Mouse (Mus musculus) stomach, embryonic 15.5 days (tissue): Measurements from ENCODE around the gene Zer1. TPM values are rescaled to one million over a fixed set of nuclear protein-coding genes. Genes with fewer than 3 reads are reported as not detected.
"Not testable (repeated sequence)": the region's sequence is repeated elsewhere in the genome, so short reads cannot be mapped to it uniquely, and the experiment has no call there.

Source experiments
- ATAC-seq: fragments of 200-750 bp; cut with Nextera tagmentation; 2 replicates; pipeline ENCODE4 v1.8.0; 2017; ENCODE audit warnings: low read depth, moderate number of reproducible peaks, moderate TSS enrichment; ENCODE audit not compliant: insufficient read depth, low FRiP score
- H3K27ac ChIP-seq: fragments of 300-500 bp; sonication (generic); 2 replicates; pipeline ENCODE4 v1.5.1; 2015; ENCODE audit warnings: mild to moderate bottlenecking, inconsistent platforms
- H3K27me3 ChIP-seq: fragments of 300-500 bp; sonication (generic); replicated peaks from 2 replicates; pipeline ENCODE4 v1.6.1; 2015; ENCODE audit warnings: inconsistent platforms
- H3K36me3 ChIP-seq: fragments of 300-500 bp; sonication (generic); 2 replicates; pipeline ENCODE4 v1.6.1; 2015; ENCODE audit warnings: inconsistent platforms
- H3K4me1 ChIP-seq: fragments of 300-500 bp; sonication (generic); 2 replicates; pipeline ENCODE4 v1.6.1; 2015; ENCODE audit warnings: inconsistent platforms
- H3K4me2 ChIP-seq: fragments of 300-500 bp; sonication (generic); 2 replicates; pipeline ENCODE4 v1.6.1; 2015; ENCODE audit warnings: mild to moderate bottlenecking, inconsistent platforms
- H3K4me3 ChIP-seq: fragments of 300-500 bp; sonication (generic); replicated peaks from 2 replicates; pipeline ENCODE4 v1.5.1; 2015; ENCODE audit warnings: inconsistent platforms
- H3K9ac ChIP-seq: fragments of 300-500 bp; sonication (generic); 2 replicates; pipeline ENCODE4 v1.6.1; 2015; ENCODE audit warnings: inconsistent platforms
- H3K9me3 ChIP-seq: fragments of 300-500 bp; sonication (generic); 2 replicates; pipeline ENCODE4 v1.6.1; 2016; ENCODE audit warnings: inconsistent platforms
- whole genome bisulfite sequencing: fragments of 180-500 bp; shearing (Covaris S2); methylation state at CpG from one replicate; pipeline ENCODE4 v1.1.7; 2015; 5-methylcytosine and 5-hydroxymethylcytosine counted together
- polyA plus RNA-seq: library from polyadenylated mRNA; unstranded; fragments of >200 nt; fragmentation: Nextera tagmentation; extraction: Ambion mirVana; gene quantifications from 2 replicates; pipeline ENCODE4 v1.2.1, GENCODE M21; 2015

Zer1 gene
- polyA plus RNA-seq, result 7.0 and 7.1 TPM in 2 replicates

- Histone ChIP-seq H3K4me3 (peak within 1 kb of the TSS; percentile 81), H3K36me3 (no peaks in the 10 kb centered on the region), H3K27ac (peak within 1 kb of the TSS; percentile 92), H3K4me1 (peaks cover 7% of the 10 kb centered on the region), H3K27me3 (no peaks in the 10 kb centered on the region), H3K9me3 (no peaks in the 10 kb centered on the region), H3K4me2 (peak within 1 kb of the TSS; percentile 67), H3K9ac (peak within 1 kb of the TSS; percentile 91)
- 9% methylated on average over 31 of the region's 31 CpGs for WGBS
- ATAC-seq, result peak; percentile 98
Measured at GRCm38 (mm10) chr2:30124472-30125274, at the start of gene Zer1. Gene Zer1 (minus strand): TSS chr2:30124585.

GRCm38 (mm10) chr2:30173541-30174240 is 49.3 kb upstream of the Zer1 start:
- no peak overlapping the region for H3K4me2 ChIP-seq
- 94% methylated on average over 20 of the region's 20 CpGs for WGBS
- no peak for ATAC-seq
- H3K27me3 ChIP-seq, result no peaks in the 10 kb centered on the region
- no peak overlapping the region for H3K4me3 ChIP-seq
- H3K36me3 ChIP-seq, result peaks cover 40% of the 10 kb centered on the region
- no peaks in the 10 kb centered on the region for H3K9me3 ChIP-seq
- peaks cover 20% of the 10 kb centered on the region for H3K4me1 ChIP-seq
- no peak overlapping the region for H3K27ac ChIP-seq
- no peak overlapping the region for H3K9ac ChIP-seq

GRCm38 (mm10) chr2:30171997-30172382 is 47.6 kb upstream of the Zer1 start:
- ATAC-seq, result 0 out of 2 replicates have a peak, but pooled peaks have one; percentile 3
- peak overlapping the region; percentile 50 for H3K9ac ChIP-seq
- H3K27me3 ChIP-seq, result no peaks in the 10 kb centered on the region
- H3K9me3 ChIP-seq, result no peaks in the 10 kb centered on the region
- H3K4me3 ChIP-seq, result peak overlapping the region; percentile 68
- peaks cover 40% of the 10 kb centered on the region for H3K36me3 ChIP-seq
- H3K4me2 ChIP-seq, result peak overlapping the region; percentile 94
- 1% methylated on average over 19 of the region's 19 CpGs for WGBS
- H3K27ac ChIP-seq, result peak overlapping the region; percentile 84
- H3K4me1 ChIP-seq, result peaks cover 11% of the 10 kb centered on the region

GRCm38 (mm10) chr2:30171371-30171996 is 47.1 kb upstream of the Zer1 start, which contains the start of gene Endog:
Gene Endog (plus strand): TSS chr2:30171493.
- H3K27me3 ChIP-seq, result no peaks in the 10 kb centered on the region
- peak; percentile 93 for ATAC-seq
- H3K9me3 ChIP-seq, result peaks cover 4% of the 10 kb centered on the region; the same call in 1 of the 2 replicates
- H3K36me3 ChIP-seq, result peaks cover 35% of the 10 kb centered on the region
- H3K9ac ChIP-seq, result peak within 1 kb of the TSS; percentile 50
- peak within 1 kb of the TSS; percentile 68 for H3K4me3 ChIP-seq
- H3K4me1 ChIP-seq, result peaks cover 10% of the 10 kb centered on the region
- WGBS, result under 1% methylated on average over 75 of the region's 75 CpGs
- peak within 1 kb of the TSS; percentile 84 for H3K27ac ChIP-seq
- H3K4me2 ChIP-seq, result peak within 1 kb of the TSS; percentile 94

- Histone ChIP-seq H3K27me3 (no peaks in the 10 kb centered on the region), H3K4me2 (no peak overlapping the region), H3K27ac (no peak overlapping the region), H3K9me3 (peaks cover 5% of the 10 kb centered on the region; the same call in 1 of the 2 replicates), H3K9ac (no peak overlapping the region), H3K36me3 (no peaks in the 10 kb centered on the region), H3K4me3 (no peak overlapping the region), H3K4me1 (0 out of 2 replicates have a peak, but pooled peaks cover 3% of the 10 kb centered on the region)
- WGBS, result 58% methylated on average over 4 of the region's 4 CpGs
- ATAC-seq, result no peak
Measured at GRCm38 (mm10) chr2:30166677-30167076, 42.3 kb upstream of the Zer1 start.

GRCm38 (mm10) chr2:30164340-30164932 is 40.1 kb upstream of the Zer1 start:
- no peak for ATAC-seq
- no peak overlapping the region for H3K27ac ChIP-seq
- H3K36me3 ChIP-seq, result no peaks in the 10 kb centered on the region
- peaks cover 5% of the 10 kb centered on the region; the same call in 1 of the 2 replicates for H3K9me3 ChIP-seq
- H3K4me2 ChIP-seq, result no peak overlapping the region
- H3K4me1 ChIP-seq, result no peaks in the 10 kb centered on the region
- no peak overlapping the region for H3K9ac ChIP-seq
- 53% methylated on average over 9 of the region's 9 CpGs for WGBS
- H3K27me3 ChIP-seq, result no peaks in the 10 kb centered on the region
- H3K4me3 ChIP-seq, result no peak overlapping the region

GRCm38 (mm10) chr2:30161809-30162208 is 37.4 kb upstream of the Zer1 start:
- no peaks in the 10 kb centered on the region for H3K36me3 ChIP-seq
- no peaks in the 10 kb centered on the region for H3K4me1 ChIP-seq
- no peaks in the 10 kb centered on the region for H3K27me3 ChIP-seq
- H3K9ac ChIP-seq, result no peak overlapping the region
- H3K4me2 ChIP-seq, result no peak overlapping the region
- no peak overlapping the region for H3K27ac ChIP-seq
- H3K4me3 ChIP-seq, result no peak overlapping the region
- H3K9me3 ChIP-seq, result peaks cover 4% of the 10 kb centered on the region; the same call in 1 of the 2 replicates
- no peak for ATAC-seq

GRCm38 (mm10) chr2:30159871-30160270 is 35.5 kb upstream of the Zer1 start:
- 80% methylated on average over 9 of the region's 10 CpGs for WGBS
- H3K27me3 ChIP-seq, ATAC-seq, H3K9me3 ChIP-seq, H3K4me1 ChIP-seq, H3K27ac ChIP-seq, H3K36me3 ChIP-seq, H3K4me3 ChIP-seq, H3K4me2 ChIP-seq, H3K9ac ChIP-seq: not testable (repeated sequence)

GRCm38 (mm10) chr2:30152616-30153015 is 28.2 kb upstream of the Zer1 start:
- no peaks in the 10 kb centered on the region for H3K9me3 ChIP-seq
- no peak overlapping the region for H3K27ac ChIP-seq
- no peak overlapping the region for H3K9ac ChIP-seq
- no peak overlapping the region for H3K4me2 ChIP-seq
- ATAC-seq, result no peak
- no peaks in the 10 kb centered on the region for H3K27me3 ChIP-seq
- H3K4me3 ChIP-seq, result no peak overlapping the region
- H3K36me3 ChIP-seq, result peaks cover 29% of the 10 kb centered on the region
- 79% methylated on average over 8 of the region's 8 CpGs for WGBS
- no peaks in the 10 kb centered on the region for H3K4me1 ChIP-seq

GRCm38 (mm10) chr2:30151840-30152239 is 27.5 kb upstream of the Zer1 start:
- H3K36me3 ChIP-seq, result peaks cover 37% of the 10 kb centered on the region
- no peaks in the 10 kb centered on the region for H3K27me3 ChIP-seq
- H3K9ac ChIP-seq, result no peak overlapping the region
- 85% methylated on average over 11 of the region's 11 CpGs for WGBS
- no peak overlapping the region for H3K27ac ChIP-seq
- no peaks in the 10 kb centered on the region for H3K4me1 ChIP-seq
- H3K4me3 ChIP-seq, result no peak overlapping the region
- no peak for ATAC-seq
- no peaks in the 10 kb centered on the region for H3K9me3 ChIP-seq
- no peak overlapping the region for H3K4me2 ChIP-seq

GRCm38 (mm10) chr2:30147466-30147865 is 23.1 kb upstream of the Zer1 start:
- ATAC-seq, result no peak

More at GRCm38 (mm10) chr2:30147466-30147865, 23.1 kb upstream of the Zer1 start:
- H3K4me1 ChIP-seq, result no peaks in the 10 kb centered on the region
- peaks cover 56% of the 10 kb centered on the region for H3K36me3 ChIP-seq
- H3K4me2 ChIP-seq, result no peak overlapping the region
- H3K27ac ChIP-seq, result no peak overlapping the region
- no peak overlapping the region for H3K9ac ChIP-seq
- no peak overlapping the region for H3K4me3 ChIP-seq
- no peaks in the 10 kb centered on the region for H3K9me3 ChIP-seq
- no peaks in the 10 kb centered on the region for H3K27me3 ChIP-seq
- WGBS, result 88% methylated on average over 4 of the region's 4 CpGs
